Mouse (Mus musculus): Measurements from ENCODE around the gene Slc26a6. TPM values are rescaled to one million over a fixed set of nuclear protein-coding genes. Genes with fewer than 3 reads are reported as not detected.

The Slc26a6 gene
- polyA plus RNA-seq, 1 experiment from 2014 or later = 7.6 TPM

DNA sequence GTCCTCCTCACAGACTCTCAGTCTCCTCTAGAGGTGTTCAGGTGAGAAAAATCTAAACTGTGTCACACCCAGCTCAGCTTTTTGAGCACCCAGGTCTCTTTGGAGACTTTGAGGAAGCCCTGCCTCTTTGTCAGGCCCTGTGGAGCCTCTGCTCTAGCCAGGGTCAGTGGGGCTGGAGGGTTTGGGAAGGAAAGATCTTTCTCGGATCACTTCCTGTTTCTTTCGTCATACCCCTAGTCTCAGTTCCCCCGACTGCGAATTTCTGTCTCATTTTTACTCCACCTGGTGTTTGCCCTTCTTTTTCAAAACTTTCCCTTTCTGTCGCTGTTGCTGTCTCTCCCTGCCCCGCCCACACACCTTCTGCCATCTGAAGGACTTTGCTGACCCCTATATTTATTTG lies 43.4 kb upstream of the Slc26a6 start:
- Histone ChIP-seq H3K9ac (ENCODE audit: low read length) (no peak overlapping the region), H3K36me3 (ENCODE audit: control insufficient read depth, insufficient read depth, low read length) (peaks cover 63% of the 10 kb centered on the region)
- 72% methylated on average over 6 of the region's 6 CpGs for WGBS

DNA sequence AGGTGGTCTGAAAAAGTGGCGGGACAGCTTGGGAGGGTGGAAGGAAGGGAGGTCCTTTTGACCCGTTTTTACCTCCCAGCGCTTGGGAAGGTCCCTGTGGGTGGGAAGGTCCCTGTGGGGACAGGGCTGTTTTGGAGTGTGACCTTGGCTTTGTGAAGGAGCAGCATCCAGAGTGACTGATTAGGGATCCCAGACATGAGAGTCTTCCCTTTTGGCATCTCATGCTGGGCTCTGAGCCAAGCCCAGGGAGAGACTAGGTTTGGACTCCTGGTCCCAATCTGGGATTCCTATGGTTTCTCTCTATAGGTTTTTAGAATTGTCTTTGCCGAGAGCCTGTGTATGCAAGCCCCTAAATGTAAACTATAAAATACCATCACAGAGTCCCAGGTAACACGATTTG lies 42.6 kb upstream of the Slc26a6 start:
- no peaks in the 10 kb centered on the region for H3K27me3 ChIP-seq (ENCODE audit: control insufficient read depth, insufficient read depth, low read length)
- no peaks in the 10 kb centered on the region for H3K9me3 ChIP-seq (ENCODE audit: control insufficient read depth, low read length)
- H3K4me1 ChIP-seq (ENCODE audit: control insufficient read depth in 2 of 2, insufficient read depth in 2 of 2, low read length in 2 of 2) = peaks cover 16 to 42% of the 10 kb centered on the region in 2 experiments
- H3K4me2 ChIP-seq (ENCODE audit: low read length) = no peak overlapping the region
- no peak for ATAC-seq (ENCODE audit: insufficient number of reproducible peaks, insufficient read depth, low FRiP score, low read depth)
- H3K36me3 ChIP-seq (ENCODE audit: control insufficient read depth, insufficient read depth, low read length) = peaks cover 63% of the 10 kb centered on the region
- H3K27ac ChIP-seq (replicated peaks in 1 of 2; ENCODE audit: control insufficient read depth in 1 of 2, insufficient read depth in 1 of 2, low read depth in 2 of 2, low read length in 2 of 2) = no peak overlapping the region
- no peak overlapping the region for H3K4me3 ChIP-seq (ENCODE audit: control insufficient read depth in 1 of 2, insufficient read depth in 1 of 2, low read depth in 1 of 2, low read length in 2 of 2)
- H3K9ac ChIP-seq (ENCODE audit: low read length) = no peak overlapping the region
- WGBS = 69% methylated on average over 5 of the region's 5 CpGs

More for the DNA sequence above, 43.4 kb upstream of the Slc26a6 start:
- Histone ChIP-seq H3K4me1 (ENCODE audit: control insufficient read depth in 2 of 2, insufficient read depth in 2 of 2, low read length in 2 of 2) (peaks cover 16 to 42% of the 10 kb centered on the region in 2 experiments), H3K27ac (replicated peaks in 1 of 2; ENCODE audit: control insufficient read depth in 1 of 2, insufficient read depth in 1 of 2, low read depth in 2 of 2, low read length in 2 of 2) (peak overlapping the region; percentile 12 to 14; a peak in 3 of 4 replicates), H3K4me2 (ENCODE audit: low read length) (peak overlapping the region; percentile 82), H3K4me3 (ENCODE audit: control insufficient read depth in 1 of 2, insufficient read depth in 1 of 2, low read depth in 1 of 2, low read length in 2 of 2) (no peak overlapping the region), H3K27me3 (ENCODE audit: control insufficient read depth, insufficient read depth, low read length) (no peaks in the 10 kb centered on the region), H3K9me3 (ENCODE audit: control insufficient read depth, low read length) (no peaks in the 10 kb centered on the region)
- ATAC-seq (ENCODE audit: insufficient number of reproducible peaks, insufficient read depth, low FRiP score, low read depth) = no peak

DNA sequence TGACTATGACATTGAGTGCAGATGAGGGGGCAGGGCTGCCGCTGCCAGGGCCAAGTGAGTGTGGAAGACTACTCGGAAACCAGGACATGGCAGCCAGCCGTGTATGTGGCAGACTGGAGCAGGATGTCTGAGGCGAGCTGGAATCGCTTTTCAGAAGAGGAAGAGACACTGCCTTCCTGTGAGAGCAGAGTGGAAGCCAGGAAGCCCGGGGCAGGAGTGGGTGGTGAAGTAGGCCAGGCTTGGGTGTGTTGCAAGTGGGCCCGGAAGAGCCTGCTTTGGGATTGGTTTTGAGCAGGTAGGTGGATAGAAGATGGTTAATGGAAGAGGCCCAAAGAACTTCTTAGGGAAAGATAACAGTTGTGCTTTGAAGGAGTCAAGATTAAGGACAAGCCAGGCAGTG lies 37.5 kb upstream of the Slc26a6 start:
- no peaks in the 10 kb centered on the region for H3K27me3 ChIP-seq (ENCODE audit: control insufficient read depth, insufficient read depth, low read length)
- no peaks in the 10 kb centered on the region for H3K9me3 ChIP-seq (ENCODE audit: control insufficient read depth, low read length)
- peaks cover 0 to under 1% of the 10 kb centered on the region in 2 experiments; a peak in 2 of 4 replicates for H3K4me1 ChIP-seq (ENCODE audit: control insufficient read depth in 2 of 2, insufficient read depth in 2 of 2, low read length in 2 of 2)
- H3K4me3 ChIP-seq (ENCODE audit: control insufficient read depth in 1 of 2, insufficient read depth in 1 of 2, low read depth in 1 of 2, low read length in 2 of 2) = no peak overlapping the region
- H3K4me2 ChIP-seq (ENCODE audit: low read length) = no peak overlapping the region
- ATAC-seq (ENCODE audit: insufficient number of reproducible peaks, insufficient read depth, low FRiP score, low read depth) = no peak
- H3K27ac ChIP-seq (replicated peaks in 1 of 2; ENCODE audit: control insufficient read depth in 1 of 2, insufficient read depth in 1 of 2, low read depth in 2 of 2, low read length in 2 of 2) = no peak overlapping the region
- H3K36me3 ChIP-seq (ENCODE audit: control insufficient read depth, insufficient read depth, low read length) = peaks cover 73% of the 10 kb centered on the region
- 84% methylated on average over 7 of the region's 7 CpGs for WGBS
- H3K9ac ChIP-seq (ENCODE audit: low read length) = no peak overlapping the region

DNA sequence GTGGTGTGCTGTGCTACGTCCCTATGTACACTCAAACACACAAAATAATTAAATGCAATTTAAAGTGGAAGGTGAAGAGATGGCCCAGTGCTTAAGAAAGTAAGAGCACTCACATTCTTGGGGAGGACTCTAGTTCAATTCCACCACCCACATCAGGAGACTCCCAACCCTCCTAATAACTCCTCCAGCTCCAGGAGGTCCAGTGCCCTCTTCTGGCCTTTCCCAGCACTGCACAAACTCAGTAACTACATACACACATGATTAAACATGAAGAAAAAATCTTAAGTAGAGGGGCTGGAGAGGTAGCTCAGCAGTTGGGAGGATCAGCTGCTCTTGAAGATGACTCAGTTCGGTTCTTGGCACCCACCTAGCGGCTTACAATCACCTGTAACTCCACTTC lies 33.6 kb upstream of the Slc26a6 start:
- 48% methylated on average over 3 of the region's 3 CpGs for WGBS
- H3K4me1 ChIP-seq (ENCODE audit: control insufficient read depth in 2 of 2, insufficient read depth in 2 of 2, low read length in 2 of 2) = no peaks in the 10 kb centered on the region

DNA sequence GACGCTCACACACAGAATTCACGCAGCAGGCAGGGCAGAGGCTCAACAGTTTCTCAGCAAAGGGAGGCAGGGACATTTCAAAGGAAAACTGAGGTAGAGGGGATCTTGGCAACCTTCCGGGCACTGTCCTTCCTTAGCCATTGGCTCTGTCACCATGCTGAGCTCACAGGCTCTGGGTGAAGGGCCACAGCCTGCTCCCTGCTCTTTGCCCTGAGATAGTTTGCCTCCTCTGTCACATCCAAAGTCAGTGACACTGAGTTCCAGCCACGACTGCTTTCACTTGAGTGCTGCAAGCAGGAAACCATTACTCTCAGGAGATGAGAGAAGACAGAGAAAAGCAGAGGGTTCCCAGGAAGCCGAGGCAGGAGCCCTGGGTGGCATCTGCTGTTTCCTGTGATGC lies 33.0 kb upstream of the Slc26a6 start:
- Histone ChIP-seq H3K4me2 (ENCODE audit: low read length) (no peak overlapping the region), H3K36me3 (ENCODE audit: control insufficient read depth, insufficient read depth, low read length) (peaks cover 34% of the 10 kb centered on the region), H3K4me3 (ENCODE audit: control insufficient read depth in 1 of 2, insufficient read depth in 1 of 2, low read depth in 1 of 2, low read length in 2 of 2) (no peak overlapping the region), H3K9me3 (ENCODE audit: control insufficient read depth, low read length) (no peaks in the 10 kb centered on the region), H3K27me3 (ENCODE audit: control insufficient read depth, insufficient read depth, low read length) (peaks cover 29% of the 10 kb centered on the region), H3K4me1 (ENCODE audit: control insufficient read depth in 2 of 2, insufficient read depth in 2 of 2, low read length in 2 of 2) (no peaks in the 10 kb centered on the region), H3K27ac (replicated peaks in 1 of 2; ENCODE audit: control insufficient read depth in 1 of 2, insufficient read depth in 1 of 2, low read depth in 2 of 2, low read length in 2 of 2) (no peak overlapping the region), H3K9ac (ENCODE audit: low read length) (no peak overlapping the region)
- ATAC-seq (ENCODE audit: insufficient number of reproducible peaks, insufficient read depth, low FRiP score, low read depth) = no peak
- WGBS = 50% methylated on average over 5 of the region's 5 CpGs

More for the DNA sequence above, 33.6 kb upstream of the Slc26a6 start:
- ATAC-seq (ENCODE audit: insufficient number of reproducible peaks, insufficient read depth, low FRiP score, low read depth) = no peak
- Histone ChIP-seq H3K9me3 (ENCODE audit: control insufficient read depth, low read length) (no peaks in the 10 kb centered on the region), H3K27ac (replicated peaks in 1 of 2; ENCODE audit: control insufficient read depth in 1 of 2, insufficient read depth in 1 of 2, low read depth in 2 of 2, low read length in 2 of 2) (no peak overlapping the region), H3K4me3 (ENCODE audit: control insufficient read depth in 1 of 2, insufficient read depth in 1 of 2, low read depth in 1 of 2, low read length in 2 of 2) (no peak overlapping the region), H3K4me2 (ENCODE audit: low read length) (no peak overlapping the region), H3K9ac (ENCODE audit: low read length) (no peak overlapping the region), H3K36me3 (ENCODE audit: control insufficient read depth, insufficient read depth, low read length) (peaks cover 40% of the 10 kb centered on the region), H3K27me3 (ENCODE audit: control insufficient read depth, insufficient read depth, low read length) (peaks cover 23% of the 10 kb centered on the region)

DNA sequence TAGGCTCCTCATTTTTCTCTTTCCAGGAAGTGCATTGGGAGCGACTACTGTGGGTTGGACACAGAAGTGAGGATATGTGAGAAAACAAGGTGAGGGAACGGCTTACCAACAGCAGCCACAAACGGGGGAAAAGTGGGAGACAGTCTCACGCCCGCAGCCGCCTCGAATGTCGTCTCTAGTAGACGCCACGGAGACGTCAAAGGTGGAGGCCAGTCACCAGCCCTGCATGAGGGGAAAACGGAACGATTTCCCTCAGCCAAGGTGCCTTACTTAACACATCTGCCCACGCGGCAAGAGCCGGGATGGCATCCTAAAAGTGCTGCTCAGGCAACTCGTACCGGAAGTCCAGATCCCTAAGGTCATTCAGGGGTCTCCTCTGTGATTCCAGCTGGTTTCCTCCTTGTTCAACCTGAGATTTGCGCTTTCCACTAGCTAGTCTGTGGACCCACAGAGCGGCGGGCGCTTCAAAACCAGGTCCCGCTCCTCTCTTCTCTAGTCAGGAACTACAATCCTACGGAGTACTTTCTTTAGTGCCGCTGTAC lies 28.9 kb upstream of the Slc26a6 start:
- no peak overlapping the region for H3K4me2 ChIP-seq (ENCODE audit: low read length)
- H3K4me3 ChIP-seq (ENCODE audit: control insufficient read depth in 1 of 2, insufficient read depth in 1 of 2, low read depth in 1 of 2, low read length in 2 of 2) = no peak overlapping the region
- no peaks in the 10 kb centered on the region for H3K9me3 ChIP-seq (ENCODE audit: control insufficient read depth, low read length)
- 5% methylated on average over 25 of the region's 25 CpGs for WGBS
- H3K4me1 ChIP-seq (ENCODE audit: control insufficient read depth in 2 of 2, insufficient read depth in 2 of 2, low read length in 2 of 2) = peaks cover 5 to 9% of the 10 kb centered on the region in 2 experiments; a peak in 3 of 4 replicates
- no peaks in the 10 kb centered on the region for H3K36me3 ChIP-seq (ENCODE audit: control insufficient read depth, insufficient read depth, low read length)
- no peak overlapping the region for H3K9ac ChIP-seq (ENCODE audit: low read length)
- H3K27me3 ChIP-seq (ENCODE audit: control insufficient read depth, insufficient read depth, low read length) = peaks cover 69% of the 10 kb centered on the region
- ATAC-seq (ENCODE audit: insufficient number of reproducible peaks, insufficient read depth, low FRiP score, low read depth) = no peak
- no peak overlapping the region for H3K27ac ChIP-seq (replicated peaks in 1 of 2; ENCODE audit: control insufficient read depth in 1 of 2, insufficient read depth in 1 of 2, low read depth in 2 of 2, low read length in 2 of 2)

DNA sequence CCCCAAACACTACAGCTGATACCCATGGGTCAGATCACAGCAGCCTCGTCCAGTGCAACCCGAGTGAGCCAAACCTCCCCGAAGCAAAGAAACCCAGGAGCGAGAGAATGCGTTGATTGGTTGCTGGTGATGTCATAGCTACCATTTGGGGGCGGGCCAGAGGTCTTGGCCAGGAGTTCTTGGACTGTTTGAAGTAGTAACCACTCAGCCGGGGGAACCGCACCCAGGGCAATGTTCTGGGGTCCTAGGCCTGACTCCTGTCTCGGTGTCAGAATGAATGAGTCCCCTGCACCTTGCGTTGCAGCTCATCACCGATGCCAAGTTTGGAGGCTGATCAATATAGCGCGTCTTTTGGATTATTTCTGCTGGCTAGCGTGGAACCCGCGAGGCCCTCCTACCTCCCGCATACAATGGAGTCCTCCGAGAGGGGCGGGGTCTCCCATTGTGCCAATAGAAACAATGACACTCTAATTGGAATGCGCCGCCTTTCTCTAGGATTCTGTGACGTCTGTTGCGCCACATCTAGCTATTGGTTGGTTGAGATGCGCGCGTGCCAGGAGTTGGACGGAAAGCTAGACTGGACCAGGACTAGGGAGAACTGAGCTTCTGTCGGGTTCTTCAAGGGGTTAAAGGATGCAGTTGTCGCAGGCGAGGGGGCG lies 28.2 kb upstream of the Slc26a6 start:
- peaks cover 5 to 9% of the 10 kb centered on the region in 2 experiments; a peak in 3 of 4 replicates for H3K4me1 ChIP-seq (ENCODE audit: control insufficient read depth in 2 of 2, insufficient read depth in 2 of 2, low read length in 2 of 2)
- H3K9me3 ChIP-seq (ENCODE audit: control insufficient read depth, low read length) = no peaks in the 10 kb centered on the region
- no peak for ATAC-seq (ENCODE audit: insufficient number of reproducible peaks, insufficient read depth, low FRiP score, low read depth)
- under 1% methylated on average over 31 of the region's 31 CpGs for WGBS
- H3K9ac ChIP-seq (ENCODE audit: low read length) = no peak overlapping the region
- no peak overlapping the region for H3K4me3 ChIP-seq (ENCODE audit: control insufficient read depth in 1 of 2, insufficient read depth in 1 of 2, low read depth in 1 of 2, low read length in 2 of 2)
- no peaks in the 10 kb centered on the region for H3K36me3 ChIP-seq (ENCODE audit: control insufficient read depth, insufficient read depth, low read length)
- H3K4me2 ChIP-seq (ENCODE audit: low read length) = no peak overlapping the region
- no peak overlapping the region for H3K27ac ChIP-seq (replicated peaks in 1 of 2; ENCODE audit: control insufficient read depth in 1 of 2, insufficient read depth in 1 of 2, low read depth in 2 of 2, low read length in 2 of 2)
- H3K27me3 ChIP-seq (ENCODE audit: control insufficient read depth, insufficient read depth, low read length) = peaks cover 76% of the 10 kb centered on the region
